In the genomic region with DNA sequence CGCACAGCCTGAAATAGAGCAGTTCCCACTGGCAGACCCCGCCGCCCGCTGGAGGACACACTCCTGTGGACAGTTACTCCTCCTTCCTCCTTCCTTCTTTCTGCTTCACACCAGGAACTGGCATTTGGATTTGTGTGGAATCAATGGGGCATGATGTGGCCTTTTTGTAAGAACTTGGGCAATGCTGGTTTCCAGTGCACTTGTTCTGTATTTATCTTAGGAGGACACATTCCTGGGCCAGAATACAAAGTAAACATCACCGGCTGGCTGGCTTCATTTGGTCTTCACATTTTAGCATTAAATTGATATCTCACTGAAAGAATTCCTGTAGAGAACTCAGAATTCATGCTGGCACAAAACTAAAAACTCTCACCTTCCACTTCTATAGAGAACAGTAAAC, we compare ENCODE assay signal across 29 mouse cellular contexts.
DNase-seq lines count a peak whose midpoint lies in the region; ATAC-seq and TF ChIP-seq lines count a peak whose summit lies in the region.
"Had no signal": no experiment of that assay in that cellular context is flagged by ENCODE, and none has a peak within 500 bp of the region (broad histone marks: within the 10 kb centered on the region; RNA-seq: fewer than 3 reads in every experiment).

No protein-coding gene starts in this region.

- no peak overlapping the region for H3K27ac ChIP-seq in kidney, adult 2 months (ENCODE audit: insufficient read depth, low read depth, low read length)
- no peak overlapping the region for H3K27ac ChIP-seq in hindbrain, embryonic 12.5 days
- H3K27ac ChIP-seq: embryonic facial prominence, embryonic 13.5 days; forebrain, embryonic 10.5 days; forebrain, embryonic 15.5 days; hindbrain, embryonic 10.5 days; limb, embryonic 12.5 days; stomach, postnatal 0 days had no signal

- H3K4me1 ChIP-seq in kidney, adult 2 months (ENCODE audit: control insufficient read depth, insufficient read depth, low read length) = no peaks in the 10 kb centered on the region
- H3K4me1 ChIP-seq in hindbrain, embryonic 12.5 days = no peaks in the 10 kb centered on the region
- H3K4me1 ChIP-seq: hindbrain, embryonic 10.5 days; limb, embryonic 12.5 days had no signal

- no peak for ATAC-seq in hindbrain, embryonic 12.5 days (ENCODE audit: low FRiP score)
- ATAC-seq: forebrain, embryonic 15.5 days; hindbrain, embryonic 16.5 days; liver, postnatal 0 days; midbrain, embryonic 16.5 days had no signal

- peak; percentile 21 for DNase-seq in kidney, adult 2 months
- no peak for DNase-seq in kidney, postnatal 25 days
- peak; percentile 2 for DNase-seq in ovary, adult 18-20 months (ENCODE audit: low spot score)
- DNase-seq in ovary, postnatal 14 days (ENCODE audit: low spot score) = no peak
- peak; percentile 31 for DNase-seq in lung, postnatal 10 days
- no peak for DNase-seq in adrenal gland, postnatal 14 days
- DNase-seq in thymus, postnatal 10 days (ENCODE audit: low spot score in 2 of 2) = no peak
- DNase-seq: adrenal gland, postnatal 25 days; cerebellum, adult 18-20 months; cerebellum, postnatal 10 days; gastrocnemius, postnatal 14 days; heart, postnatal 14 days; layer of hippocampus, adult 9-11 months; liver, postnatal 0 days; right cerebral cortex, postnatal 4 days; thymus, adult 2 months; thymus, postnatal 4 days had no signal

- H3K4me2 ChIP-seq in hindbrain, embryonic 12.5 days (replicated peaks) = no peak overlapping the region
- H3K4me2 ChIP-seq: embryonic facial prominence, embryonic 13.5 days; forebrain, embryonic 15.5 days; limb, embryonic 12.5 days; liver, embryonic 11.5 days; midbrain, embryonic 11.5 days had no signal

- H3K4me3 ChIP-seq in kidney, adult 2 months (ENCODE audit: insufficient read depth, low read depth, low read length) = no peak overlapping the region
- no peak overlapping the region for H3K4me3 ChIP-seq in hindbrain, embryonic 12.5 days
- H3K4me3 ChIP-seq: embryonic facial prominence, embryonic 13.5 days; forebrain, embryonic 10.5 days; forebrain, embryonic 15.5 days; hindbrain, embryonic 10.5 days; limb, embryonic 12.5 days had no signal

- H3K9ac ChIP-seq in hindbrain, embryonic 12.5 days = no peak overlapping the region
- H3K9ac ChIP-seq: embryonic facial prominence, embryonic 13.5 days; forebrain, embryonic 15.5 days; limb, embryonic 12.5 days; liver, postnatal 0 days had no signal

- H3K9me3 ChIP-seq in hindbrain, embryonic 12.5 days (replicated peaks) = no peaks in the 10 kb centered on the region
- H3K9me3 ChIP-seq: embryonic facial prominence, embryonic 13.5 days; forebrain, embryonic 10.5 days; forebrain, embryonic 15.5 days; G1E; hindbrain, embryonic 10.5 days; limb, embryonic 12.5 days had no signal

- no peaks in the 10 kb centered on the region for H3K36me3 ChIP-seq in kidney, adult 2 months (ENCODE audit: control insufficient read depth, insufficient read depth, low read length)
- no peaks in the 10 kb centered on the region for H3K36me3 ChIP-seq in hindbrain, embryonic 12.5 days
- H3K36me3 ChIP-seq: embryonic facial prominence, embryonic 13.5 days; forebrain, embryonic 10.5 days; forebrain, embryonic 15.5 days; G1E; hindbrain, embryonic 10.5 days; limb, embryonic 12.5 days had no signal

- no peaks in the 10 kb centered on the region for H3K27me3 ChIP-seq in kidney, adult 2 months (replicated peaks; ENCODE audit: control insufficient read depth, insufficient read depth, low read length)
- H3K27me3 ChIP-seq in hindbrain, embryonic 12.5 days = no peaks in the 10 kb centered on the region
- H3K27me3 ChIP-seq: embryonic facial prominence, embryonic 13.5 days; forebrain, embryonic 15.5 days had no signal

- 75% methylated on average over 5 of the region's 5 CpGs for WGBS in kidney, adult 2 months
- 67% methylated on average over 5 of the region's 5 CpGs for WGBS in hindbrain, embryonic 12.5 days

- no peak for TF ChIP-seq POLR2A in kidney, adult 2 months (IDR thresholded peaks at IDR 0.05; ENCODE audit: low read depth, low read length)

- no peak for TF ChIP-seq CTCF in kidney, adult 2 months (conservative IDR thresholded peaks at IDR 0.05; ENCODE audit: insufficient read depth, insufficient read length, low read depth, low read length)

Comparison
In these comparisons a context has a peak if more than half of its experiments do, and no peak if none do; other contexts are left out.
1. DNase-seq: peak in kidney, adult 2 months (single experiment), ovary, adult 18-20 months (single experiment) and lung, postnatal 10 days (single experiment); none in kidney, postnatal 25 days (0 of 2), ovary, postnatal 14 days (single experiment), adrenal gland, postnatal 14 days (single experiment) and thymus, postnatal 10 days (0 of 2).